Mouse (Mus musculus): Measurements from ENCODE around the gene Tenm2.

- no peak for TF ChIP-seq CTCF (IDR thresholded peaks at IDR 0.05; ENCODE audit: control insufficient read depth, insufficient read depth, low read length)
- TF ChIP-seq POLR2A (IDR thresholded peaks at IDR 0.05; ENCODE audit: borderline replicate concordance, control insufficient read depth, low read depth, low read length) = no peak
Measured at GRCm38 (mm10) chr11:36194348-36194747, 1041.4 kb downstream of the Tenm2 start.

Data from bone marrow, adult 2 months (tissue).